Mouse (Mus musculus) midbrain, embryonic 14.5 days (tissue): Measurements from ENCODE around the gene Nol10. TPM values are rescaled to one million over a fixed set of nuclear protein-coding genes. Genes with fewer than 3 reads are reported as not detected.

Experiments
- ATAC-seq: fragments of 200-750 bp; cut with Nextera tagmentation; 2 replicates; pipeline ENCODE4 v1.8.0; 2017; ENCODE audit warnings: moderate number of reproducible peaks, moderate library complexity; ENCODE audit not compliant: low FRiP score, low TSS enrichment
- DNase-seq: peaks from one replicate; pipeline ENCODE4 v3.0.0-alpha.2; 2015
- H3K27ac ChIP-seq: fragments of 300-500 bp; sonication (generic); replicated peaks from 2 replicates; pipeline ENCODE4 v1.5.1; 2014; ENCODE audit warnings: mild to moderate bottlenecking, low read depth, low read length, moderate library complexity
- H3K27me3 ChIP-seq: fragments of 300-500 bp; sonication (generic); 2 replicates; pipeline ENCODE4 v1.6.1; 2014; ENCODE audit warnings: low read length, control low read depth, mixed read lengths; ENCODE audit not compliant: control insufficient read depth, insufficient read depth
- H3K36me3 ChIP-seq: fragments of 300-500 bp; sonication (generic); 2 replicates; pipeline ENCODE4 v1.6.1; 2014; ENCODE audit warnings: low read length, control low read depth; ENCODE audit not compliant: control insufficient read depth, insufficient read depth
- H3K4me1 ChIP-seq: fragments of 300-500 bp; sonication (generic); 2 replicates; pipeline ENCODE4 v1.6.1; 2014; ENCODE audit warnings: mild to moderate bottlenecking, antibody characterized with exemption, low read length, control low read depth; ENCODE audit not compliant: control insufficient read depth, insufficient read depth
- H3K4me2 ChIP-seq: fragments of 300-500 bp; sonication (generic); 2 replicates; pipeline ENCODE4 v1.6.1; 2014; ENCODE audit warnings: mild to moderate bottlenecking, low read length, moderate library complexity
- H3K4me3 ChIP-seq: fragments of 300-500 bp; sonication (generic); replicated peaks from 2 replicates; pipeline ENCODE4 v1.5.1; 2014; ENCODE audit warnings: low read depth, low read length
- H3K9ac ChIP-seq: fragments of 300-500 bp; sonication (generic); replicated peaks from 2 replicates; pipeline ENCODE4 v1.6.1; 2014; ENCODE audit warnings: mild to moderate bottlenecking, low read length, moderate library complexity
- H3K9me3 ChIP-seq: fragments of 300-500 bp; sonication (generic); 2 replicates; pipeline ENCODE4 v1.6.1; 2016; ENCODE audit warnings: low read length, control low read depth, mixed read lengths; ENCODE audit not compliant: control insufficient read depth
- WGBS: fragments of 180-500 bp; shearing (Covaris S2); extraction: QIAGEN DNeasy Blood & Tissue Kit; methylation state at CpG from one replicate; pipeline ENCODE4 v1.1.7; 2014; 5-methylcytosine and 5-hydroxymethylcytosine counted together
- polyA plus RNA-seq: library from polyadenylated mRNA; unstranded; fragments of >200 nt; fragmentation: Nextera tagmentation; extraction: Ambion mirVana; gene quantifications from 2 replicates; pipeline ENCODE4 v1.2.1, GENCODE M21; 2014

Gene Nol10
- polyA plus RNA-seq, 1 experiment from 2014 or later = 21.7 TPM

DNA sequence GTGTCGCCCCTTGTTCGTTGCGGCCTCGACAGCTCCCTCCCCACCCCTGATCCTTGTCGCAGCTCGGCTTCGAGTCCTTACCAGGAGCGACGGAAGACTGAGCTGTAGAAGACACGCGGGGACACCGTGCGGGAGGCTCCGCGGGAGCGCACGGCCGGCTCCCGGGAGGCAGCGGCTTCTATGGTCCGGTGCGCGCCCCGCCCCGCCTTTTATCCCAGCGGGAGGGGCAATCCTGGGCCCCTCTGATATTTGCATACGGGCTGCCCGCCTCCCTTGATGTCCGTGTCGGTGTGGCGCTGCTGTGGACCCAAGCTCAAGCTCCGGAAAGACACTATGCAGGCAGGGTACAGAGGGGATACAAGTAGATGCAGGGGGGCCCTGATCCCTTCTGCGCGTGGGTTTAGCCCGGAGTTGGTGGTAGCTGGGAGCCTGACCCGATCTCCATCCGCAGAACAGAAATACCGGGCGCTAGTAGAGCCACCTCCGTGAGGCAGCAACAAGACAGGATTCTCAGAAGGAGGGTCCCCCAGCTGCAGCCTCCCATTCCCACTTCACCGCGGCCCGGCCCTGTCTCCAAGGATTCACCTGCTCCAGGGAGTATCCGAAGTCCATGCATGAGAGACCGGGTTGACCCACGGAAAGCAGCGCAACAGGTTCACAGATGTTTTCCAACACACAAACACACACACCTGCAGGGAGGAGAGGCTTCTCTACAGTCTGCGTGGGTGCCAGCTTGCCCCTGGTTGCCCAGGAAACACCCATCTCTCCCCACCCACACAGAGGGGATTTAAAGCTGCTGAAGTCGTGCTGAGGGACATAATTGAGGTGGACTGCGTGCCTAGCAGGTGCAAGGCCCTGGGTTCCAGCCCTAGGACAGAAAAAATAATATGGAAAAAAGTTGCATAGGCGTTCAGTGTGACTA, 23.4 kb upstream of the Nol10 start:
- no peaks in the 10 kb centered on the region for H3K9me3 ChIP-seq
- H3K27ac ChIP-seq = no peak overlapping the region
- H3K27me3 ChIP-seq = peaks cover 24% of the 10 kb centered on the region; the same call in 1 of the 2 replicates
- H3K9ac ChIP-seq = peak overlapping the region; percentile 49
- ATAC-seq (peak; percentile 50), DNase-seq (peak; percentile 40)
- H3K4me3 ChIP-seq = peak overlapping the region; percentile 44
- H3K36me3 ChIP-seq = no peaks in the 10 kb centered on the region
- H3K4me2 ChIP-seq = peak overlapping the region; percentile 86
- WGBS = 3% methylated on average over 51 of the region's 51 CpGs
- peaks cover 9% of the 10 kb centered on the region for H3K4me1 ChIP-seq

DNA sequence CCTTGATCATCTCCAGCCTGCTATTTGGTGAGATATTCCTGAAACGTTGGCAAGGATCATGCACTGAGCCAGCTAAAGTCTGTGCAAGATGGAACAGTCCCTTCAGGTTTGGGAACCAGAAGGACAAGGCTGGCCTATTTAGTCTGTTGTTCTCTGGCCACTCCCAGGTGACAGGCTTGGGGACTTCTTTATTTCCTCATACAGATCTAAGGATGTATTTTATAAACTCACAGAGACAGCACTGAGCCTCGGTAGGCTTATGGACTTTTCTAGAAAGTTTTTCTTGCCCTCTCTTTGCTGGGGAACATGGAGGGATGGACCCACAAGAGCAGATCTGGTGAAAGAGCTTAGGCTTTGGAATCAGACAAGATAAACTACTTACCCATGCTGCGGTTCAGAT, 19.0 kb upstream of the Nol10 start, which contains the start of gene Atp6v1c2:
Atp6v1c2 (minus strand) TSS at position 101 of the 400 bp plus-strand sequence.
- ATAC-seq = no peak
- 77% methylated on average over 3 of the region's 3 CpGs for WGBS
- peaks cover 8% of the 10 kb centered on the region for H3K4me1 ChIP-seq
- H3K27me3 ChIP-seq = peaks cover 12% of the 10 kb centered on the region; the same call in 1 of the 2 replicates
- H3K36me3 ChIP-seq = no peaks in the 10 kb centered on the region
- H3K9me3 ChIP-seq = no peaks in the 10 kb centered on the region
- no peak within 1 kb of the TSS for H3K4me2 ChIP-seq
- H3K9ac ChIP-seq = no peak within 1 kb of the TSS
- H3K4me3 ChIP-seq = no peak within 1 kb of the TSS
- DNase-seq = no peak
- no peak within 1 kb of the TSS for H3K27ac ChIP-seq

DNA sequence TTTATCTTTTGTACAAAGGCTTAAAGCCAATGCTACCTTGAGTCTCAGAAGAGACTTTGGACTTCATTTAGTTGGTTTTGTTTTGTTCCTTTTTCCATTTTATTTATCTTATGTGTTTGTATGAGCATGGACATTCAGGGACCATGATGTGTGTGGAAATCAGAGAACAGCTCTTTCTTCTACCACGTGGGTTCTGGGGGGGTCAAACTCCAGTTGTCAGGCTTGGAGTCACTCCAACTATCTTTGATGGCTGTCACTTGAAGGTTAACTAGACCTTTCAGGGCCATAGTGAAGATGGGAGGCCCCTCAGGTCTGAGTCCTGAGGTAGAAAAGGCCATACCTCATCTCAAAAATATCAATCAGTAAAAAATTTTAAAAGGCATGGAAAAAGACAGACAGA, 14.8 kb upstream of the Nol10 start:
- Histone ChIP-seq H3K9ac (no peak overlapping the region), H3K27me3 (no peaks in the 10 kb centered on the region), H3K4me3 (no peak overlapping the region), H3K9me3 (no peaks in the 10 kb centered on the region), H3K4me1 (no peaks in the 10 kb centered on the region), H3K27ac (no peak overlapping the region), H3K36me3 (no peaks in the 10 kb centered on the region), H3K4me2 (no peak overlapping the region)
- no peak for DNase-seq
- no peak for ATAC-seq
- 30% methylated on average over 1 of the region's 1 CpGs for WGBS

DNA sequence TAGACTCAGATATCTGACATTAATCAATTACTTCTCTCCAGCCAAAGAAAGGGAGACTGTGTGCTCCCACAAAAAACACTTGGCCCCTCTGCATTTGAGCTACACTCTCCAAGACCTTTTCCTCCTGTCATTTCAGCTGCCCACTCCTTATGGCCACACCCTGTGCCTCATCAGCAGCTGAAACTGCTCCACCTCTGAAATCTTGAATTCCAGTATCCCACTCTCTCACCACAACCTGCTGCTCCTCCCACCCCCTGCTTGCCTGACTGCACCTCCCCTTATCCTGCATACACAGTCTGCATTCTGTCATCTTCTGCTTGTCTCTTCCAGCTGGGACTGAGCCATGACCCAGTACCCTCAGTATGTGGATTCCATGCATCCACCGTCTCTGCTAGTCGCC, 9.9 kb upstream of the Nol10 start:
- no peak for DNase-seq
- no peak overlapping the region for H3K27ac ChIP-seq
- 70% methylated on average over 2 of the region's 2 CpGs for WGBS
- H3K4me3 ChIP-seq = no peak overlapping the region
- H3K4me1 ChIP-seq = no peaks in the 10 kb centered on the region
- H3K36me3 ChIP-seq = no peaks in the 10 kb centered on the region
- H3K4me2 ChIP-seq = no peak overlapping the region
- H3K27me3 ChIP-seq = no peaks in the 10 kb centered on the region
- no peak for ATAC-seq
- H3K9ac ChIP-seq = no peak overlapping the region
- no peaks in the 10 kb centered on the region for H3K9me3 ChIP-seq

DNA sequence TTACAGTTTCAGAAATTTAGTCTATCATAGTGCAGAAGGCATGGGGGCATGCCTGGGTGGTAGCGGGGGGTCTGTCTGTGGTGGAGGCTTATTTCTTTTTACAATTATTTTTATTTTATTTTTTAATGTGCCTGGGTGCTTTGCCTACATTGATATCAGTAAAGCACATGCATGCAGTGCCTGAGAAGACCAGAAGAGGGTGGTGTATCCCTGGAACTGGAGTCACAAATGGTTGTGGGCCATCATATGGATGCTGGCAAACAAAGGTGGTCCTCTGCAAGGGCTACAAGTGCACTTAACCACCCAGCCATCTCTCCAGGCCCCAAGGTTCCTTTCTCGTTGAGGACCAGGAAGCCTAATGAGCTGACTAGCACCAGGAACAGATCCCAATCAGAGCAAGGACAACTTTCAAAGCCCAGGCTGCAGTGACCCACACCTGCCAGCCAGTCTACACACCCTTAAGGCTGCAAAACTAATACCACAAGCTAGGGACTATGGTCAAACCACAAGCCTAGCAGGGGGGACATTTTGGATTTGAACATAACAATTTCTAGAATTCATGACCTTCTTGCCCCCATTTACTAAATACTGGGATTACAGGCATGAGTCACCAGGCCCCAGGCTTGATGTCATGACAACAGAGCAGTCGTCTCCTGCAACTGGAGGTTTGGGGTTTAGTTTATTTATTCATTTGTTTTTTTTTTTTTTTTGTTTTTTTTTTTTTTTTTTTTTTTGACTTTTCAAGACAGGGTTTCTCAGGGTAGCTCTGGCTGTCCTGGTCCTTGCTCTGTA, 8.9 kb upstream of the Nol10 start:
- Histone ChIP-seq H3K4me1 (no peaks in the 10 kb centered on the region), H3K4me3 (no peak overlapping the region), H3K9me3 (no peaks in the 10 kb centered on the region), H3K27ac (no peak overlapping the region), H3K36me3 (no peaks in the 10 kb centered on the region), H3K9ac (no peak overlapping the region), H3K27me3 (no peaks in the 10 kb centered on the region), H3K4me2 (no peak overlapping the region)
- no peak for DNase-seq
- ATAC-seq = no peak
- 79% methylated on average over 3 of the region's 3 CpGs for WGBS

DNA sequence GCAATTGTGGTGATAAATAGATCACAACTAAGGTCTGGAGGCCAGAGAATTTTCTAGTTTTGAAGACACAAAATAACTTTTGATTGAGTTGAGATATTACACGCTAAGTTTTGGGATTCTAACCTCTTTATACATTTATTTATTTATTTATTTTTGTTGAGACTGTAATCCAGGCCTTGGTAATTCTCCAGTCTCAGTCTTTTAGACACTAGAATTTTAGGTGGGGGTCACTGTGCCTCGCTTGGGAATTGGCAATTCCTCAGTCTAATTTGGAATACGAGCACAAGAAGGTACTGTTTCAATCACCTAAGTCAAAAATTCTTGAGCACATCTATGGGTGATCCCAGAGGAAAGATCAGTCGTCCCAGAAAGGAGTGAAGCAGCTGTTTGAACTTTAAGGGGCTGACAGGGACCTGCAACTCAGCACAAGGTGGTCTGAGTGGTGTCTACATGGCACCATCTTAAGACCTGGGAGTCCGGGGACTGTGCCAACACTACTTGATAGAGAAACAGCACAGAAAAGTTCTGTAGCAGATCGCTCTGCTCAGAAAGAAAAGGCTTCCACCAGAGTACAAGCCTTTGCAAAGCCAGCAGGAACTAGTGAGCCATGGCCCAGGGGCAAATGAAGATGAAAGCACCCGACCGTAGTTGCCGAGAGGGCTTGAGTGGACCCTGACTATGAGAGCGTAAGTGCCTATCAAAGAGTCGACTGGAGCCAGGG, 771 bp upstream of the Nol10 start:
- peak; percentile 53 for ATAC-seq
- Histone ChIP-seq H3K9me3 (no peaks in the 10 kb centered on the region), H3K4me2 (peak overlapping the region; percentile 71), H3K27ac (no peak overlapping the region), H3K4me1 (peaks cover 11% of the 10 kb centered on the region), H3K27me3 (no peaks in the 10 kb centered on the region), H3K9ac (peak overlapping the region; percentile 72), H3K36me3 (peaks cover 17% of the 10 kb centered on the region), H3K4me3 (peak overlapping the region; percentile 74)
- WGBS = 37% methylated on average over 11 of the region's 11 CpGs
- DNase-seq = no peak

DNA sequence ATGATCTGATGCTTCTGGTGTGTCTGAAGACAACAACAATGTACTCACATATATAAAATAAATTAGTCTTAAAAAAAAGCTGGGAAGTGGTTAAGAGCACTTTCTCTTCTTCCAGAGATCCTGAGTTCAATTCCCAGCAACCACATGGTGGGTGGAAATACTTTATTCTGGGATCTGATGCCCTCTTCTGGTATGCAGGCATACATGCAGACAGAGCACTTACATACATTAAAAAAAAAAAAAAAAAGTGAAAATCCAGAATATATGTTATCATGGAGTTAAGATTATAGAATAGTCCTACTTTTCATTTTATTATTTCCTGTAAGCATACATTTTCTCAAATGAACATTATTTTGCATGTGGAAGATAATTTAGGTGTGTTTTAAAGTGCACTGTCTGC, 1.8 kb downstream of the Nol10 start:
- H3K36me3 ChIP-seq = peaks cover 43% of the 10 kb centered on the region
- no peak overlapping the region for H3K9ac ChIP-seq
- no peak overlapping the region for H3K27ac ChIP-seq
- DNase-seq (peak; percentile 7), ATAC-seq (no peak)
- H3K4me1 ChIP-seq = peaks cover 11% of the 10 kb centered on the region
- H3K4me3 ChIP-seq = no peak overlapping the region
- H3K4me2 ChIP-seq = no peak overlapping the region
- H3K27me3 ChIP-seq = no peaks in the 10 kb centered on the region
- no peaks in the 10 kb centered on the region for H3K9me3 ChIP-seq

DNA sequence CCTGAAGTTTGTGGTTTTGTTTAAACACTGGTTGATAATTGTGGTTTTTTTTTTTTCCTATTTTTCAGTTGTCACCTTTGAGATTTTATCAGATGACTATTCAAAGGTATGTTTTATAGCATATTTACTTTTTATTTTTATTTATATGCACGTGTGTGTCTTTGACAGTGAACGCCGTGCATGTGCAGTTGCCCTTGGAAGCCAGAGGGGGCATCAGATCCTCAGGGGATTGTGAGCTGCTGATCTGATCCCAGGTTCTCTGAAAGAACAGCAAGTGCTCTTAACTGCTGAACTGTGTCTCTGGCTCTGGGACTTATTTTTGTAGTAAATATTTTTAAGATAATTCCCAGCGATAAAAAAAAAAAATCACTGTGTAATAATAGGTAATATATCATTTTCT, 8.6 kb downstream of the Nol10 start:
- Histone ChIP-seq H3K36me3 (peaks cover 80% of the 10 kb centered on the region), H3K4me3 (no peak overlapping the region), H3K9me3 (no peaks in the 10 kb centered on the region), H3K27me3 (no peaks in the 10 kb centered on the region), H3K4me2 (no peak overlapping the region), H3K4me1 (no peaks in the 10 kb centered on the region), H3K27ac (no peak overlapping the region), H3K9ac (no peak overlapping the region)
- no peak for ATAC-seq
- peak; percentile 27 for DNase-seq
- 87% methylated on average over 4 of the region's 4 CpGs for WGBS
